ENCODE assay signal across 23 mouse cellular contexts in the genomic region with DNA sequence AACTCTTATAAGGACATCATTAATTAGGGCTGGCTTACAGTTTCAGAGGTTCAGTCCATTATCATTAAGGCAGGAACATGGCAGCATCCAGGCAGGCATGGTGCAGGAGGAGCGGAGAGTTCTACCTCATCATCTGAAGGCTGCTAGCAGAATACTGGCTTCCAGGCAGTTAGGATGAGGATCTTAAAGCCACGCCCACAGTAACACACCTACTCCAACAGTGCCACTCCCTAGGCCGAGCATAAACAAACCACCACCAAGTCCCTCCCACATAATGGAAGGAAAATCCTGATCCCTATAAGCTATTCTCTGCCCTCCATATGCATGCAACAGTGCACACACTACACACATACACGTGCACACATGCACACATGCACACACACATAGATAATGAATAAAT.
"Had no signal": no experiment of that assay in that cellular context is flagged by ENCODE, and none has a peak within 500 bp of the region (broad histone marks: within the 10 kb centered on the region; RNA-seq: fewer than 3 reads in every experiment).

No protein-coding gene starts in this region.

- ATAC-seq: hindbrain, embryonic 16.5 days; inflammation-experienced regulatory T-cells, adult 6 months; intestine, embryonic 15.5 days; intestine, embryonic 16.5 days; intestine, postnatal 0 days had no signal

- DNase-seq: kidney, adult 11 months; kidney, adult 18-20 months; kidney, adult 8-10 months; kidney, adult 9 months had no signal

- H3K36me3 ChIP-seq: heart, embryonic 10.5 days; heart, embryonic 12.5 days; heart, embryonic 13.5 days; heart, embryonic 15.5 days; hindbrain, embryonic 10.5 days; hindbrain, embryonic 12.5 days; hindbrain, embryonic 13.5 days; hindbrain, embryonic 15.5 days; intestine, embryonic 15.5 days; kidney, embryonic 15.5 days had no signal

- H3K4me1 ChIP-seq: heart, embryonic 10.5 days; heart, embryonic 12.5 days; hindbrain, embryonic 12.5 days; intestine, embryonic 15.5 days had no signal

- H3K9me3 ChIP-seq: heart, embryonic 12.5 days; heart, embryonic 13.5 days; heart, embryonic 15.5 days; hindbrain, embryonic 12.5 days; hindbrain, embryonic 13.5 days; hindbrain, embryonic 15.5 days; intestine, embryonic 15.5 days; kidney, embryonic 15.5 days had no signal

- H3K4me3 ChIP-seq: heart, embryonic 10.5 days; heart, embryonic 12.5 days; heart, embryonic 13.5 days; heart, embryonic 15.5 days; hindbrain, embryonic 10.5 days; hindbrain, embryonic 12.5 days; hindbrain, embryonic 13.5 days; hindbrain, embryonic 15.5 days; intestine, embryonic 15.5 days; kidney, embryonic 15.5 days; layer of hippocampus, adult 2 months had no signal

- H3K9ac ChIP-seq: heart, embryonic 12.5 days; heart, embryonic 13.5 days; heart, embryonic 15.5 days; hindbrain, embryonic 12.5 days; hindbrain, embryonic 13.5 days; hindbrain, embryonic 14.5 days; hindbrain, embryonic 15.5 days; intestine, embryonic 15.5 days; kidney, embryonic 15.5 days had no signal

- H3K27me3 ChIP-seq: heart, embryonic 12.5 days; heart, embryonic 15.5 days; hindbrain, embryonic 12.5 days; hindbrain, embryonic 13.5 days; hindbrain, embryonic 15.5 days; intestine, embryonic 15.5 days; kidney, embryonic 15.5 days had no signal

- H3K27ac ChIP-seq: heart, embryonic 10.5 days; heart, embryonic 13.5 days; heart, embryonic 15.5 days; hindbrain, embryonic 10.5 days; hindbrain, embryonic 12.5 days; hindbrain, embryonic 13.5 days; hindbrain, embryonic 14.5 days; hindbrain, embryonic 15.5 days; hindbrain, postnatal 0 days; intestine, embryonic 15.5 days; kidney, embryonic 15.5 days; kidney, postnatal 0 days; layer of hippocampus, adult 2 months had no signal

- H3K4me2 ChIP-seq: heart, embryonic 11.5 days; heart, embryonic 12.5 days; heart, embryonic 13.5 days; heart, embryonic 15.5 days; hindbrain, embryonic 12.5 days; hindbrain, embryonic 13.5 days; hindbrain, embryonic 14.5 days; hindbrain, embryonic 15.5 days; intestine, embryonic 15.5 days; kidney, embryonic 15.5 days had no signal
